Mouse (Mus musculus) embryonic facial prominence, embryonic 14.5 days (tissue): ENCODE measurements around the gene Ccdc130. TPM values are rescaled to one million over a fixed set of nuclear protein-coding genes. Genes with fewer than 3 reads are reported as not detected.
A peak's percentile ranks its signal among the peaks of the same experiment; 100 is the strongest.

Experiments
- ATAC-seq: fragments of 200-750 bp; cut with Nextera tagmentation; 2 replicates; pipeline ENCODE4 v1.8.0; 2017; ENCODE audit warnings: low read depth, moderate number of reproducible peaks, moderate TSS enrichment
- DNase-seq: peaks from one replicate; pipeline ENCODE4 v3.0.0-alpha.2; 2015; ENCODE audit warnings: low spot score
- H3K27ac ChIP-seq: fragments of 300-500 bp; sonication (generic); replicated peaks from 2 replicates; pipeline ENCODE4 v1.5.1; 2014; ENCODE audit warnings: low read depth, mild to moderate bottlenecking, low read length, moderate library complexity
- H3K27me3 ChIP-seq: fragments of 300-500 bp; sonication (generic); replicated peaks from 2 replicates; pipeline ENCODE4 v1.6.1; 2014; ENCODE audit warnings: low read length; ENCODE audit not compliant: control insufficient read depth, insufficient read depth
- H3K36me3 ChIP-seq: fragments of 300-500 bp; sonication (generic); 2 replicates; pipeline ENCODE4 v1.6.1; 2014; ENCODE audit warnings: low read length, mixed read lengths; ENCODE audit not compliant: control insufficient read depth, insufficient read depth
- H3K4me1 ChIP-seq: fragments of 300-500 bp; sonication (generic); 2 replicates; pipeline ENCODE4 v1.6.1; 2014; ENCODE audit warnings: antibody characterized with exemption, low read length; ENCODE audit not compliant: control insufficient read depth, insufficient read depth
- H3K4me2 ChIP-seq: fragments of 300-500 bp; sonication (generic); 2 replicates; pipeline ENCODE4 v1.6.1; 2014; ENCODE audit warnings: low read depth, mild to moderate bottlenecking, low read length, moderate library complexity, mixed read lengths
- H3K4me3 ChIP-seq: fragments of 300-500 bp; sonication (generic); 2 replicates; pipeline ENCODE4 v1.5.1; 2014; ENCODE audit warnings: low read depth, mild to moderate bottlenecking, low read length
- H3K9ac ChIP-seq: fragments of 300-500 bp; sonication (generic); 2 replicates; pipeline ENCODE4 v1.6.1; 2014; ENCODE audit warnings: low read depth, mild to moderate bottlenecking, low read length, moderate library complexity, mixed read lengths
- H3K9me3 ChIP-seq: fragments of 300-500 bp; sonication (generic); 2 replicates; pipeline ENCODE4 v1.6.1; 2016; ENCODE audit warnings: low read length; ENCODE audit not compliant: control insufficient read depth
- WGBS: fragments of 180-500 bp; shearing (Covaris S2); extraction: QIAGEN DNeasy Blood & Tissue Kit; methylation state at CpG from one replicate; pipeline ENCODE4 v1.1.7; 2014; 5-methylcytosine and 5-hydroxymethylcytosine counted together
- polyA plus RNA-seq: library from polyadenylated mRNA; unstranded; fragments of >200 nt; fragmentation: Nextera tagmentation; extraction: Ambion mirVana; gene quantifications from 2 replicates; pipeline ENCODE4 v1.2.1, GENCODE M21; 2014

The Ccdc130 gene
- polyA plus RNA-seq, 1 experiment from 2014 or later: 18.4 TPM

- Histone ChIP-seq H3K36me3 (no peaks in the 10 kb centered on the region), H3K9ac (peak overlapping the region; percentile 45), H3K4me1 (peaks cover 7% of the 10 kb centered on the region; the same call in 1 of the 2 replicates), H3K4me2 (peak overlapping the region; percentile 48), H3K9me3 (no peaks in the 10 kb centered on the region), H3K27ac (peak overlapping the region; percentile 82), H3K27me3 (no peaks in the 10 kb centered on the region), H3K4me3 (peak overlapping the region; percentile 33)
- DNase-seq (peak; percentile 55), ATAC-seq (peak; percentile 60)
- 16% methylated on average over 9 of the region's 9 CpGs for WGBS
These were observed 14.5 kb upstream of the Ccdc130 start for GRCm38 (mm10) chr8:84284608-84285063.

GRCm38 (mm10) chr8:84280777-84281176 lies 10.6 kb upstream of the Ccdc130 start:
- Histone ChIP-seq H3K9ac (no peak overlapping the region), H3K36me3 (no peaks in the 10 kb centered on the region), H3K4me2 (no peak overlapping the region), H3K27me3 (no peaks in the 10 kb centered on the region), H3K9me3 (no peaks in the 10 kb centered on the region), H3K4me1 (peaks cover 7% of the 10 kb centered on the region; the same call in 1 of the 2 replicates), H3K4me3 (no peak overlapping the region), H3K27ac (no peak overlapping the region)
- DNase-seq: no peak
- WGBS: 75% methylated on average over 10 of the region's 10 CpGs
- no peak for ATAC-seq

GRCm38 (mm10) chr8:84276447-84276846 lies 6.3 kb upstream of the Ccdc130 start:
- no peak overlapping the region for H3K4me3 ChIP-seq
- H3K9ac ChIP-seq: no peak overlapping the region
- H3K4me1 ChIP-seq: no peaks in the 10 kb centered on the region
- DNase-seq (no peak), ATAC-seq (no peak)
- no peaks in the 10 kb centered on the region for H3K27me3 ChIP-seq
- 50% methylated on average over 1 of the region's 1 CpGs for WGBS
- no peaks in the 10 kb centered on the region for H3K36me3 ChIP-seq
- no peaks in the 10 kb centered on the region for H3K9me3 ChIP-seq
- H3K27ac ChIP-seq: no peak overlapping the region
- H3K4me2 ChIP-seq: no peak overlapping the region

DNA sequence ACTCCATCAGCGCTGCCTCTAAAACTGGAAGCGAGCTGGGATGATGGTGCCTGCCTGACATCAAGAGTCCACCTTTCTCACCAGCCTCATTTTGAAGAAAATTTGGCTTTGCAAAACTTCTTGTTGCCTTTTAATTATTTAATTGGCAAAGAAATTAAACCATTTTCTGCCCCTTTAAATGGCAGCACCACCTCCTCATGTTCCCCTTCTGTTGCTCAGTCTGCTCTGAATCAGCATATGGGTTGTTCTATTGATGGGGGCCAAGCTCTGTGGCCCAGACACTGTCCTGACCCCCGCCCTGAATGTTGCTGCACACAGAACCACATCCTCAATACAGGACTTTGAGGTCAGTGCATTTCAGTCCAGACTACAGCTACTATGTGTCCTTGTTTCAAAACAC lies 3.8 kb upstream of the Ccdc130 start:
- Histone ChIP-seq H3K36me3 (no peaks in the 10 kb centered on the region), H3K4me2 (no peak overlapping the region), H3K27ac (no peak overlapping the region), H3K4me1 (0 out of 2 replicates have a peak, but pooled peaks cover 2% of the 10 kb centered on the region), H3K27me3 (no peaks in the 10 kb centered on the region), H3K9ac (no peak overlapping the region), H3K4me3 (no peak overlapping the region), H3K9me3 (no peaks in the 10 kb centered on the region)
- ATAC-seq (no peak), DNase-seq (no peak)
- 82% methylated on average over 3 of the region's 3 CpGs for WGBS

DNA sequence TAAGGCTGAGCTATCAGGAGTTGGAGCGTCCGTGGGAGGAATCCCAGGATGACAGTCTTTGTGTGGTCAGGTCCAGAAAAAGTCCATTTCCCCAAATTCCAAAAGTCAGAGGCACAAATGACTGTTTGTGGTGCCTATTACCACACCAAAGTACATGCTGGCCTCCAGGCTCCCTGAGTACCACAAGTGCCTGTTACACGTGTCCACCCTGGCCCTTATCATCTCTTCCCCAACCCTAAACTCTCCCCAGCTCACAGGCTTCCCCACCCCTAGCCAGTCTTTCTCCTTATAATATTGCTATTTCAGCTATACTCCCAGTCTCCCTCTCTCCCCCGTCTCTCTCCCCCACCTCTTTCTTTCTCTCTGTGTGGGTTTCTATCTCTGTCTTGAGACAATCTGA lies 2.1 kb upstream of the Ccdc130 start:
- WGBS: 82% methylated on average over 4 of the region's 4 CpGs

DNA sequence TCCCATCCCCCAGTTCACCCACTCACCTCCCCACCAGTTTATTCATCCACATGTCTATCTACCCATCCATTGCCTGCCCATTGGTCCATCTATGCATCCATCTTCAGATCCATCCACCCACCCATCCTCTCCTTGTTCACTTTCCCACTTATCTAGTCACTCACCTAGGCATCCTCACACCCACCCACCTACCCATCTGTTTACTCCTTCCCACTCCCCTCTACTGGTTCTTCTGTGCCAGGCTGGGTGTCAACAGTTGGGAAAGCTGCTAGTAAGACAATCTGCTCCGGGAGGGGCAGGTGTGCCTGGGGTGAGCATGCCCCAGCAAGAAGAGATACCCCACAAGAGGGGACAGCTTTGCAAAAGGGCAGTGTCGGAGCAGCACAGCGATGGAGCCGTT lies 9.1 kb downstream of the Ccdc130 start:
- H3K4me1 ChIP-seq: 0 out of 2 replicates have a peak, but pooled peaks cover 6% of the 10 kb centered on the region

More for the DNA sequence above, 2.1 kb upstream of the Ccdc130 start:
- Histone ChIP-seq H3K36me3 (no peaks in the 10 kb centered on the region), H3K4me3 (no peak overlapping the region), H3K4me2 (no peak overlapping the region), H3K9ac (no peak overlapping the region), H3K4me1 (0 out of 2 replicates have a peak, but pooled peaks cover 2% of the 10 kb centered on the region), H3K27me3 (no peaks in the 10 kb centered on the region), H3K27ac (no peak overlapping the region), H3K9me3 (no peaks in the 10 kb centered on the region)
- DNase-seq (no peak), ATAC-seq (no peak)

GRCm38 (mm10) chr8:84256822-84257610 lies 13.2 kb downstream of the Ccdc130 start, which contains the start of gene Mri1:
Gene Mri1, minus strand, starts transcription at chr8:84257326.
- Histone ChIP-seq H3K27ac (peak within 1 kb of the TSS; percentile 83), H3K4me2 (peak within 1 kb of the TSS; percentile 68), H3K27me3 (no peaks in the 10 kb centered on the region), H3K36me3 (peaks cover 71% of the 10 kb centered on the region), H3K4me3 (peak within 1 kb of the TSS; percentile 68), H3K9me3 (no peaks in the 10 kb centered on the region), H3K9ac (peak within 1 kb of the TSS; percentile 72), H3K4me1 (0 out of 2 replicates have a peak, but pooled peaks cover 9% of the 10 kb centered on the region)
- ATAC-seq (peak; percentile 93), DNase-seq (peak; percentile 97)
- WGBS: 1% methylated on average over 31 of the region's 64 CpGs

More for the DNA sequence above, 9.1 kb downstream of the Ccdc130 start:
- Histone ChIP-seq H3K9me3 (no peaks in the 10 kb centered on the region), H3K9ac (no peak overlapping the region), H3K4me3 (no peak overlapping the region), H3K36me3 (peaks cover 69% of the 10 kb centered on the region), H3K27me3 (no peaks in the 10 kb centered on the region), H3K27ac (no peak overlapping the region), H3K4me2 (no peak overlapping the region)
- DNase-seq: no peak
- no peak for ATAC-seq
- WGBS: 94% methylated on average over 4 of the region's 4 CpGs

- H3K9ac ChIP-seq: peak overlapping the region; percentile 72
- no peaks in the 10 kb centered on the region for H3K9me3 ChIP-seq
- 0 out of 2 replicates have a peak, but pooled peaks cover 9% of the 10 kb centered on the region for H3K4me1 ChIP-seq
- WGBS: 14% methylated on average over 6 of the region's 6 CpGs
- peak overlapping the region; percentile 83 for H3K27ac ChIP-seq
- peaks cover 71% of the 10 kb centered on the region for H3K36me3 ChIP-seq
- H3K4me2 ChIP-seq: peak overlapping the region; percentile 68
- ATAC-seq: peak; percentile 34
- peak; percentile 70 for DNase-seq
- H3K27me3 ChIP-seq: no peaks in the 10 kb centered on the region
- H3K4me3 ChIP-seq: peak overlapping the region; percentile 68
These were observed 13.7 kb downstream of the Ccdc130 start for GRCm38 (mm10) chr8:84256458-84256821.
